Mouse (Mus musculus): ENCODE results near the gene Ltk. TPM values are rescaled to one million over a fixed set of nuclear protein-coding genes. Genes with fewer than 3 reads are reported as not detected.

Ltk gene
- polyA plus RNA-seq, 1 experiment: 2.0 TPM

DNA sequence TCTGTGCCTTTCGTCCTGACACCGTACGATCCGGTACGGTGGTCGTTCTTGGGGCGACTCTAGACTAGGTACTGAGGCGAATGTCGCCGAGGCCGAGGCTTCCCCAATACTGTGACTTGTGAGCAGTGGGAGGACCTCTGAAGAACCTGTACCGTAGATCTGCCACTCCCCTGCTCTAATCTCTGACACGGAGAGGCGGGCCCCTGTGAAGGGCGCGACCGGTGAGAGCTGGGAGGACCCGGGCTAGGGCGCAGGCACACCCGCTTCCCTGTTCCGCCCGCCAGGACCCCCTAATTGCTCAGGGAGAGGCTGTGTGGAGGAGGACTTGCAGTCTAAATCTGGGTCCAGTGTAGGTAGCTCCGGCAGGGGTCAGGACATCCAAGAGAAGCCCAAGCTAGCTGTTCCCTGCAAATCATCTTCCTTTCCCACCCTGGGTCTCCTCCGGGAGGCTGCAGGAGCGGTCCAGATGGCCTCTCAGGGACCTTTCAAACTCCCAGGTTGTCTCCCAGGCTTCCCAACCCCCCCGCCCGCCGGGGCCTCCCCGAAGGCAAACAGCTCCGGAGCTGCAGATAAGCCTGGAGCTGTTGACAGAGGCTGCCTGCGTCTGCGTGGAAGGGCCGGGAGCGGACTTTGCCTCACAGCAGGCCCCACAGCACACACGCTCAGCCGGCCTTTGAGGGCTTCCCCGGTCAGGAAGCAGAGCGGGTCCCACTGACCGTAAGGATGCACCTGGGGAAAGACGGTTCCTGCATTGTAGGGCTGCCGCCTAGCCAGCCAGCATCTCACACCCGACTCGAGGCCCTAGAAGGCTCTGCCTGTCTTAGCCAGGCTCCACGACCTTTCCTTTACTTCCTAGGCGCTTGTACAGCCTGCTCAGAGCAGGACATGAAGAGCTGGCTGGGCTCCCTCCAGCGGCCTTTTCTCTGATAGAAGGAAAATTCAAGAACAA lies 15.8 kb downstream of the Ltk start:
- Histone ChIP-seq H3K4me1 (ENCODE audit: control insufficient read depth, insufficient read depth, low read length) (no peaks in the 10 kb centered on the region), H3K27me3 (replicated peaks; ENCODE audit: control insufficient read depth, insufficient read depth, low read length) (no peaks in the 10 kb centered on the region), H3K27ac (ENCODE audit: insufficient read depth, low read depth, low read length) (no peak overlapping the region), H3K36me3 (ENCODE audit: control insufficient read depth, insufficient read depth, low read length) (no peaks in the 10 kb centered on the region), H3K4me3 (ENCODE audit: insufficient read depth, low read depth, low read length) (no peak overlapping the region)
- 0 out of 2 replicates have a peak, but pooled peaks have one; percentile 7 for TF ChIP-seq CTCF (conservative IDR thresholded peaks at IDR 0.05; ENCODE audit: insufficient read depth, insufficient read length, low read depth, low read length)
- no peak for TF ChIP-seq POLR2A (IDR thresholded peaks at IDR 0.05; ENCODE audit: low read depth, low read length)
- 28% methylated on average over 46 of the region's 46 CpGs for WGBS
- DNase-seq: peak; percentile 43

DNA sequence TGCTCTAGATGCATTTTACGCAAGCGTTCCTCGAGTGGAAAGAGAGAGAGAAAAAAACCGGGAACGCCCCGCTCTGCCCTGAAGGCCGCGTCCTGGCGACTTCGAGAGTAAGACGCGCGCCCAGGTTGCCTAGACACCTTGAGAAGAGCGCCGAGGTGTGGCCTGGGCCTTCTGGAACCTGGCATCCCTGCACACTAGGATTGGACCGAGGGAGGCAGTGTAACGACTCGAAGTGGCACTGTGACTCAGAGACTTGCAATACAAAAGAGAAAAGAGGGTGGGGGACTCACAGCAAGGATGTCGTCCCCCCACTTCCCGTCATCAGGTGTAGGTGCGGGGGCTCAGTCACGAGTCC lies 16.4 kb downstream of the Ltk start:
- Histone ChIP-seq H3K4me3 (ENCODE audit: insufficient read depth, low read depth, low read length) (no peak overlapping the region), H3K27ac (ENCODE audit: insufficient read depth, low read depth, low read length) (no peak overlapping the region), H3K36me3 (ENCODE audit: control insufficient read depth, insufficient read depth, low read length) (no peaks in the 10 kb centered on the region), H3K27me3 (replicated peaks; ENCODE audit: control insufficient read depth, insufficient read depth, low read length) (no peaks in the 10 kb centered on the region), H3K4me1 (ENCODE audit: control insufficient read depth, insufficient read depth, low read length) (no peaks in the 10 kb centered on the region)
- 35% methylated on average over 22 of the region's 22 CpGs for WGBS
- DNase-seq: no peak
- no peak for TF ChIP-seq POLR2A (IDR thresholded peaks at IDR 0.05; ENCODE audit: low read depth, low read length)
- TF ChIP-seq CTCF (conservative IDR thresholded peaks at IDR 0.05; ENCODE audit: insufficient read depth, insufficient read length, low read depth, low read length): no peak

DNA sequence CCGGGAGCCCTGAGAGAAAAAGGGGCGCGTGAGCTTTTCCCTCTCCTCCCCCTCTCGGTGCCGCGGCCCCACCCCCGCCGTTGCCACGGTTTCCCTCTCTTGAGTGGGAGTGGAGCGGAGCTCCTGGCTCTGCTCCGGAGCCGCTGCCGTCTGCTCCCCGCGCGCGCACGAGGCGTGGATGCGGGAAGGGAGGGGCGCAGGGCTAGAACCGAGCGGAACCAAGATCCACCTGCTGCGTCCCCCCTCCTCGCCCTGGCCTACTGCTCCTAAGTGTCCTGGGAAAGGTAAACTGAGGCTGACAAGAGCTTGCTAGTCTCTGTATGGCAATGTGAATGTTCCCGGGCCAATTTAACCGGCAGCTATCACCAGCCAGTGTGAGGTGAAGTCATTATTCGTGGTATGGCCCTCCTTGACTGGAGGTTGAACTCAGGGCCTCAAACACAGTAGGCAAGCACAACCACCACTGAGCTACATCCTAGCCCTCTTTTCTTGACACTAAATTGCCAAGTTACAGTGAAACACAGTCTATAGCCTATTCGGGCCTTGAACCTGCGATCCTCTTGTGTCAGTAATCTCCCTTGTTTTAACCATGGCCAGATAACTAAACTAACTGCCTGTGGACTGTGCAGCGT lies 16.9 kb downstream of the Ltk start:
- no peak for TF ChIP-seq CTCF (conservative IDR thresholded peaks at IDR 0.05; ENCODE audit: insufficient read depth, insufficient read length, low read depth, low read length)
- TF ChIP-seq POLR2A (IDR thresholded peaks at IDR 0.05; ENCODE audit: low read depth, low read length): no peak
- WGBS: 18% methylated on average over 31 of the region's 31 CpGs
- Histone ChIP-seq H3K27me3 (replicated peaks; ENCODE audit: control insufficient read depth, insufficient read depth, low read length) (no peaks in the 10 kb centered on the region), H3K4me1 (ENCODE audit: control insufficient read depth, insufficient read depth, low read length) (no peaks in the 10 kb centered on the region), H3K36me3 (ENCODE audit: control insufficient read depth, insufficient read depth, low read length) (no peaks in the 10 kb centered on the region), H3K27ac (ENCODE audit: insufficient read depth, low read depth, low read length) (no peak overlapping the region), H3K4me3 (ENCODE audit: insufficient read depth, low read depth, low read length) (peak overlapping the region; percentile 76)
- DNase-seq: no peak

DNA sequence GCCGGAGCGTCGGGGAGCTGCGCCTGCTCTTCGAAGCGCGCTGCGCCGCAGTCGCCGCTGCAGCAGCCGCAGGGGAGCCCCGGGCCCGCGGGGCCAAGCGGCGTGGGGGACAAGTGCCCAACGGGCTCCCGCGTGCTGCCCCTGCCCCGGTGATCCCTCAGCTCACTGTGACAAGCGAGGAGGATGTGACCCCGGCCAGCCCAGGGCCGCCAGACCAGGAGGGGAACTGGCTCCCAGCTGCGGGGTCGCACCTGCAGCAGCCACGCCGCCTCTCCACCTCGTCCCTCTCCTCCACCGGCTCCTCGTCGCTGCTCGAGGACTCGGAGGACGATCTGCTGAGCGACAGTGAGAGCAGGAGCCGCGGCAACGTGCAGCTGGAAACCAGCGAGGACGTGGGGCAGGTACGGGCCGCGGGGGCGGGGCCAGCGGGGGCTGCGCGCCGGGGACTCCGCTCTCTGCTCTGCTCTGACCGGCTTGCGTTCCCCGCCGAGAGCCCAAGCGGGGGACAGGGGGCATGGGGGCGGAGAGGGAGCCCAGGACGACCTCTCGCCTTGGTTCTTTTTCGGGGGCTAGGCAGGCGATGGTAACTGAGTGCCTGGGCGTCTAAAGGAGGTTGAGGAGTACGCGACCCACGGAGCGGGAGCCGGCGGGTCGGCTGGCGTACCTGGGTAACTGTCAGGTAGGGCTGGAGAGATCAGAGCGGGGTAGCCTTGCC lies 17.6 kb downstream of the Ltk start:
- TF ChIP-seq CTCF (conservative IDR thresholded peaks at IDR 0.05; ENCODE audit: insufficient read depth, insufficient read length, low read depth, low read length) (no peak), POLR2A (IDR thresholded peaks at IDR 0.05; ENCODE audit: low read depth, low read length) (no peak)
- under 1% methylated on average over 64 of the region's 70 CpGs for WGBS
- Histone ChIP-seq H3K27me3 (replicated peaks; ENCODE audit: control insufficient read depth, insufficient read depth, low read length) (no peaks in the 10 kb centered on the region), H3K4me3 (ENCODE audit: insufficient read depth, low read depth, low read length) (peak overlapping the region; percentile 76), H3K27ac (ENCODE audit: insufficient read depth, low read depth, low read length) (no peak overlapping the region), H3K4me1 (ENCODE audit: control insufficient read depth, insufficient read depth, low read length) (no peaks in the 10 kb centered on the region), H3K36me3 (ENCODE audit: control insufficient read depth, insufficient read depth, low read length) (no peaks in the 10 kb centered on the region)
- peak; percentile 34 for DNase-seq

DNA sequence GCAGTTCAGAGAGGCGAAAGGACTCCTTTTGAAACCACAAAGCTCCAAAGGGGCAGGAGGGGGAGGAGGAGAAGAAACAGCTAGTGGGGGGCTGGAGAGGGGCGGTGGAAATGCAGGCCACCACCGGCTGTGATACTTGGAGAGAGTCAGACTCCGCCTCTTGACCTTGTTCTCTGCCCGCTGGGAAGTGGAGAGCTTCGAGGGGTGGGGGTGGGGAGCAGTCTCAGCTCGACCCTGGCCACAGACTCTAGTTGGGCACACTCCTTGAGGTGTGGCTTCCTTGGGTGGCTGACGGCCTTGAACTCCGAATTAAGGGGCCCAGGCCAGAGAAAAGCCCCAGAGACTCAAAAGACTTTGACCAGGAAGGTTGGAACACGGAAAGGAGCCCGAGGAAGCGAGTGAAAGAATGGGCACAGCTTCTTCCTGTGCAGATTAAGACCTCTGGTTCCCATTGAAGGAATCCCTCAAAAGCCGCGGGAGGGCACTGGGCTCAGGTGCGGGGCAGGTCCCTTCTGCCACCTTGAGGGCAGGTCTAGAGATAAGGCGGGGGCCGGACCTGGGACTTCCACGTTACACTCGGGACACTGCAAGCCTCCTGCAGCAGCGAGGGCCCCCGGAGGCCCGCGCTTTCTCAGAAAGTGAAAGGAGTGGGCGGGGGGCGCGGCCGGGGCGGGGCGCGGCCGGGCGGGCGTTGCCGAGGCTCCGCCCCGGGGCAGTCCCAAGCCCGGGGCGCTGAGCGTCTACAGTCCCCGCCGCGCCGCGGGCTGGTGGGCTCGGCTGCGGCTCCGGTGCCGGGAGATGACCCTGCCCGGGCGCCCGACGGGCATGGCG lies 18.4 kb downstream of the Ltk start, which contains the start of gene Itpka:
Gene Itpka (plus strand): TSS at position 757 of the 831 bp plus-strand sequence.
- no peaks in the 10 kb centered on the region for H3K36me3 ChIP-seq (ENCODE audit: control insufficient read depth, insufficient read depth, low read length)
- peak; percentile 48 for DNase-seq
- no peaks in the 10 kb centered on the region for H3K4me1 ChIP-seq (ENCODE audit: control insufficient read depth, insufficient read depth, low read length)
- no peaks in the 10 kb centered on the region for H3K27me3 ChIP-seq (replicated peaks; ENCODE audit: control insufficient read depth, insufficient read depth, low read length)
- WGBS: 2% methylated on average over 53 of the region's 53 CpGs
- TF ChIP-seq CTCF (conservative IDR thresholded peaks at IDR 0.05; ENCODE audit: insufficient read depth, insufficient read length, low read depth, low read length) (no peak), POLR2A (IDR thresholded peaks at IDR 0.05; ENCODE audit: low read depth, low read length) (no peak)
- peak within 1 kb of the TSS; percentile 76 for H3K4me3 ChIP-seq (ENCODE audit: insufficient read depth, low read depth, low read length)
- no peak within 1 kb of the TSS for H3K27ac ChIP-seq (ENCODE audit: insufficient read depth, low read depth, low read length)

DNA sequence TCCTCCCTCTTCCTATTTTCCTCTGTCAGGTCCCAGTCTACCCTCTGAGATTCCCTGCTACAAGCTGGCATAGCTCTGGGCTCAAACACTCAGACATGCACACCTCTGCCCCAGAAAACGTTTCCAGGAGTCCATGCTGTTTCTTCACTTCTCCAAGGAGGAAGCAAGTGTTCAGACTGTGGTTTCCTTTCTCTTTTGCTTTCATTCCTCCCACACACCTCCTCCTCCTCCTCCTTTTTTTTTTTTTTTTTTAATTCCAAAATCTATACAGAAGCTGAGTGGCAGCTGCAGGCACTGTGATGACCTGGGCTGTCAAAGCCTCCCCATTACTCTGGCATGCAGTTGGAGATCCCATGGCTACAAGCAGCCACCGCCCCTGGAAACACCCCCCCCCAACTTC lies 19.7 kb downstream of the Ltk start:
- 61% methylated on average over 2 of the region's 2 CpGs for WGBS
- TF ChIP-seq CTCF (conservative IDR thresholded peaks at IDR 0.05; ENCODE audit: insufficient read depth, insufficient read length, low read depth, low read length) (no peak), POLR2A (IDR thresholded peaks at IDR 0.05; ENCODE audit: low read depth, low read length) (no peak)

More for the DNA sequence above, 19.7 kb downstream of the Ltk start:
- no peaks in the 10 kb centered on the region for H3K36me3 ChIP-seq (ENCODE audit: control insufficient read depth, insufficient read depth, low read length)
- H3K27ac ChIP-seq (ENCODE audit: insufficient read depth, low read depth, low read length): no peak overlapping the region
- DNase-seq: no peak
- no peaks in the 10 kb centered on the region for H3K27me3 ChIP-seq (replicated peaks; ENCODE audit: control insufficient read depth, insufficient read depth, low read length)
- H3K4me3 ChIP-seq (ENCODE audit: insufficient read depth, low read depth, low read length): no peak overlapping the region
- no peaks in the 10 kb centered on the region for H3K4me1 ChIP-seq (ENCODE audit: control insufficient read depth, insufficient read depth, low read length)
